Mouse (Mus musculus) layer of hippocampus, adult 2 months (tissue): ENCODE measurements around the gene Homer1. TPM values are rescaled to one million over a fixed set of nuclear protein-coding genes. Genes with fewer than 3 reads are reported as not detected.

Source experiments
- DNase-seq, 2 experiments: peaks; one replicate each; pipeline ENCODE4 v3.0.0; 2022; ENCODE audit warnings: low spot score in 2 of 2
- H3K27ac ChIP-seq: fragments of 200-600 bp; 2 replicates; pipeline ENCODE4 v1.8.1; 2022
- H3K4me3 ChIP-seq: fragments of 200-600 bp; 2 replicates; pipeline ENCODE4 v1.8.1; 2022; ENCODE audit warnings: mild to moderate bottlenecking
- CTCF ChIP-seq: fragments of 200-600 bp; conservative IDR thresholded peaks from 2 replicates; pipeline ENCODE4 v1.8.1; 2022; ENCODE audit warnings: antibody characterized with exemption, mild to moderate bottlenecking, moderate library complexity
- total RNA-seq, 2 experiments: library from RNA; stranded (reverse); gene quantifications; 2 replicates each; pipeline ENCODE4 v1.2.3; 2021

Gene Homer1
- total RNA-seq, 2 experiments from 2014 or later = 163 to 171 TPM

- H3K4me3 ChIP-seq = no peak overlapping the region
- no peak overlapping the region for H3K27ac ChIP-seq
Observed at GRCm38 (mm10) chr13:93384481-93384880, 85.0 kb downstream of the Homer1 start.

GRCm38 (mm10) chr13:93385147-93385546, 85.7 kb downstream of the Homer1 start:
- Histone ChIP-seq H3K27ac (no peak overlapping the region), H3K4me3 (no peak overlapping the region)
- no peak for DNase-seq
- no peak for TF ChIP-seq CTCF

More at GRCm38 (mm10) chr13:93384481-93384880, 85.0 kb downstream of the Homer1 start:
- no peak for DNase-seq
- no peak for TF ChIP-seq CTCF

- Histone ChIP-seq H3K27ac (0 out of 2 replicates have a peak overlapping the region, but pooled peaks have one; percentile 12), H3K4me3 (no peak overlapping the region)
- no peak for DNase-seq
- no peak for TF ChIP-seq CTCF
Observed at GRCm38 (mm10) chr13:93387440-93387839, 88.0 kb downstream of the Homer1 start.

- no peak for DNase-seq
- Histone ChIP-seq H3K27ac (no peak overlapping the region), H3K4me3 (no peak overlapping the region)
- TF ChIP-seq CTCF = no peak
Observed at GRCm38 (mm10) chr13:93388594-93389241, 89.3 kb downstream of the Homer1 start.

GRCm38 (mm10) chr13:93389242-93389625, 89.8 kb downstream of the Homer1 start:
- no peak for DNase-seq
- Histone ChIP-seq H3K27ac (no peak overlapping the region), H3K4me3 (no peak overlapping the region)
- TF ChIP-seq CTCF = no peak

- Histone ChIP-seq H3K4me3 (no peak overlapping the region), H3K27ac (peak overlapping the region; percentile 67; the same call in 1 of the 2 replicates)
- no peak for DNase-seq
- TF ChIP-seq CTCF = no peak
Observed at GRCm38 (mm10) chr13:93399710-93400216, 100.3 kb downstream of the Homer1 start.

- DNase-seq = no peak
- Histone ChIP-seq H3K4me3 (no peak overlapping the region), H3K27ac (no peak overlapping the region; the same call in 1 of the 2 replicates)
- TF ChIP-seq CTCF = no peak
Observed at GRCm38 (mm10) chr13:93401947-93402346, 102.5 kb downstream of the Homer1 start.

GRCm38 (mm10) chr13:93406855-93407254, 107.4 kb downstream of the Homer1 start:
- H3K27ac ChIP-seq = no peak overlapping the region
- H3K4me3 ChIP-seq = no peak overlapping the region
- no peak for TF ChIP-seq CTCF
- no peak for DNase-seq

GRCm38 (mm10) chr13:93410343-93410742, 110.9 kb downstream of the Homer1 start:
- DNase-seq = no peak
- Histone ChIP-seq H3K27ac (no peak overlapping the region), H3K4me3 (no peak overlapping the region)
- no peak for TF ChIP-seq CTCF

- DNase-seq = no peak
- Histone ChIP-seq H3K27ac (no peak overlapping the region), H3K4me3 (no peak overlapping the region)
- no peak for TF ChIP-seq CTCF
Observed at GRCm38 (mm10) chr13:93415055-93415454, 115.6 kb downstream of the Homer1 start.

- no peak overlapping the region for H3K27ac ChIP-seq
- no peak for TF ChIP-seq CTCF
- no peak for DNase-seq
- no peak overlapping the region for H3K4me3 ChIP-seq
Observed at GRCm38 (mm10) chr13:93418292-93418691, 118.9 kb downstream of the Homer1 start.

GRCm38 (mm10) chr13:93419779-93420178, 120.3 kb downstream of the Homer1 start:
- H3K27ac ChIP-seq = peak overlapping the region; percentile 7; the same call in 1 of the 2 replicates
- TF ChIP-seq CTCF = no peak
- H3K4me3 ChIP-seq = no peak overlapping the region
- DNase-seq = no peak

- TF ChIP-seq CTCF = no peak
- Histone ChIP-seq H3K27ac (no peak overlapping the region), H3K4me3 (no peak overlapping the region)
- DNase-seq = no peak
Observed at GRCm38 (mm10) chr13:93423224-93423623, 123.8 kb downstream of the Homer1 start.

- Histone ChIP-seq H3K27ac (no peak overlapping the region), H3K4me3 (no peak overlapping the region)
- DNase-seq = no peak
- TF ChIP-seq CTCF = no peak
Observed at GRCm38 (mm10) chr13:93427920-93428876, 128.8 kb downstream of the Homer1 start.
